Mouse (Mus musculus) small intestine, adult 2 months (tissue): ENCODE data around the gene Arhgap24. TPM values are rescaled to one million over a fixed set of nuclear protein-coding genes. Genes with fewer than 3 reads are reported as not detected.

ENCODE experiments used
- H3K27ac ChIP-seq: fragments of 200-500 bp; 2 replicates; pipeline ENCODE4 v1.5.1; 2012; ENCODE audit warnings: low read depth, low read length, control low read depth, inconsistent platforms; ENCODE audit not compliant: insufficient read depth
- H3K27me3 ChIP-seq: fragments of 200-500 bp; 2 replicates; pipeline ENCODE4 v1.6.1; 2012; ENCODE audit warnings: mild to moderate bottlenecking, moderate library complexity, low read length, inconsistent platforms; ENCODE audit not compliant: control insufficient read depth, insufficient read depth
- H3K36me3 ChIP-seq: fragments of 200-500 bp; 2 replicates; pipeline ENCODE4 v1.6.1; 2012; ENCODE audit warnings: mild to moderate bottlenecking, low read length, control low read depth, inconsistent platforms; ENCODE audit not compliant: control insufficient read depth, insufficient read depth
- H3K4me1 ChIP-seq: fragments of 200-500 bp; 2 replicates; pipeline ENCODE4 v1.6.1; 2012; ENCODE audit warnings: low read length, inconsistent platforms, mixed read lengths; ENCODE audit not compliant: control insufficient read depth, insufficient read depth, insufficient read length
- H3K4me3 ChIP-seq: fragments of 200-500 bp; 2 replicates; pipeline ENCODE4 v1.5.1; 2012; ENCODE audit warnings: low read depth, mild to moderate bottlenecking, control low read depth, inconsistent platforms, low read length, moderate library complexity
- CTCF ChIP-seq: fragments of 200-500 bp; IDR thresholded peaks from 2 replicates; pipeline ENCODE4 v1.5.1; 2012; ENCODE audit warnings: low read depth, mild to moderate bottlenecking, control low read depth, inconsistent platforms, low read length, moderate library complexity, mixed read lengths; ENCODE audit not compliant: insufficient replicate concordance, insufficient read length; ENCODE audit errors: extremely low read depth
- POLR2A ChIP-seq: fragments of 200-500 bp; IDR thresholded peaks from 2 replicates; pipeline ENCODE4 v1.6.1; 2012; ENCODE audit warnings: low read depth, mild to moderate bottlenecking, control low read depth, inconsistent platforms, low read length, moderate library complexity
- whole genome bisulfite sequencing: fragments of 180-500 bp; shearing (Covaris S2); methylation state at CpG from one replicate; pipeline ENCODE4 v1.1.7; 2018; 5-methylcytosine and 5-hydroxymethylcytosine counted together
- polyA plus RNA-seq: library from polyadenylated mRNA; depleted of rRNA; stranded (reverse); fragments of >200 nt; gene quantifications from 2 replicates; pipeline ENCODE4 v1.2.3, GENCODE M21; 2012

Gene Arhgap24
- polyA plus RNA-seq, 1 experiment: 1.8 TPM

DNA sequence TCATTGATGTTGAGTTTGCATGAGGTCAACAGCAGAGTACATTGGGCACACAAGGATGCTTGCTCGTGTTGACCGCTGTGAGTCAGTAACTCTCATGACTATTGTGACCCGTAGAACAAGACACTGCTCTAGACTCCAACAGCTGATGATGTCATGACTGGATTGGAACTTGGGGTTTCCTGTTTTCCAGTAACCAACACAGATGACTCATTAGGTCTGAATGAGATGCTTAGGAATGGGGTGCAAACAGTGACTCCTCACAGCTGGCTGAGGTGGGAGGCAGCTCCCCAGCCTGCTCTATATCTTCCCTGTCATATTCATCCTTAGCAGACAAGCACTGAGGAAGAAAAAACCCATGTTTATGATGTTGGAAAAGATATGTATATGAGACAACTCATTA, 95.6 kb downstream of the Arhgap24 start:
- WGBS: 85% methylated on average over 3 of the region's 3 CpGs
- Histone ChIP-seq H3K27me3 (no peaks in the 10 kb centered on the region), H3K36me3 (no peaks in the 10 kb centered on the region), H3K4me3 (no peak overlapping the region), H3K27ac (no peak overlapping the region), H3K4me1 (no peaks in the 10 kb centered on the region)
- TF ChIP-seq POLR2A (no peak), CTCF (no peak)

DNA sequence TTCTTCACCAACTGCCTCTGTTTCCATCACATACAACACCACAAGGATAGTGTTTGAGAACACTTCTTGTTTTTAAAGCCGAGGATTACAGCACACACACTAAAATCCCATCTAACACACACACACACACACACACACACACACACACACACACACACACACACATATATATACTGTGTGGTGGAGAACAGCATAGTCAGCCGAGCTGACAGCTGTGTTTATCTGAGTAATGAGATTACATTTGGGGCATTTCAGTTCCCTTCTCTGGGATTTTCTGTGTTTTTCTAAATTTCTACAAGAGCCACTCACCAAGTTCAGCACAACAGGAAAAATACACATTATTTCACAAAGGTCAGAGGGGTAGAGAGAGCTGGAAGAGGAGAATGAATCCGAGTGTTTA, 96.5 kb downstream of the Arhgap24 start:
- no peaks in the 10 kb centered on the region for H3K27me3 ChIP-seq
- H3K36me3 ChIP-seq: no peaks in the 10 kb centered on the region
- no peak overlapping the region for H3K27ac ChIP-seq
- no peak overlapping the region for H3K4me3 ChIP-seq
- TF ChIP-seq CTCF (no peak), POLR2A (no peak)
- no peaks in the 10 kb centered on the region for H3K4me1 ChIP-seq
- WGBS: 46% methylated on average over 3 of the region's 3 CpGs

GRCm38 (mm10) chr5:102578431-102578830, 97.2 kb downstream of the Arhgap24 start:
- H3K27ac ChIP-seq: no peak overlapping the region
- H3K27me3 ChIP-seq: no peaks in the 10 kb centered on the region
- H3K4me1 ChIP-seq: no peaks in the 10 kb centered on the region
- TF ChIP-seq POLR2A: no peak
- no peak for TF ChIP-seq CTCF
- H3K36me3 ChIP-seq: no peaks in the 10 kb centered on the region
- WGBS: 64% methylated on average over 8 of the region's 8 CpGs
- H3K4me3 ChIP-seq: no peak overlapping the region

- H3K36me3 ChIP-seq: no peaks in the 10 kb centered on the region
- WGBS: 51% methylated on average over 6 of the region's 6 CpGs
- TF ChIP-seq POLR2A (no peak), CTCF (no peak)
- no peak overlapping the region for H3K4me3 ChIP-seq
- no peak overlapping the region for H3K27ac ChIP-seq
- H3K27me3 ChIP-seq: no peaks in the 10 kb centered on the region
- H3K4me1 ChIP-seq: no peaks in the 10 kb centered on the region
Measured at GRCm38 (mm10) chr5:102582864-102583410, 101.7 kb downstream of the Arhgap24 start.

GRCm38 (mm10) chr5:102591422-102591821, 110.2 kb downstream of the Arhgap24 start:
- 63% methylated on average over 1 of the region's 1 CpGs for WGBS
- H3K27me3 ChIP-seq: no peaks in the 10 kb centered on the region
- no peak overlapping the region for H3K27ac ChIP-seq
- no peak overlapping the region for H3K4me3 ChIP-seq
- no peaks in the 10 kb centered on the region for H3K36me3 ChIP-seq
- H3K4me1 ChIP-seq: no peaks in the 10 kb centered on the region
- TF ChIP-seq CTCF: no peak
- no peak for TF ChIP-seq POLR2A

DNA sequence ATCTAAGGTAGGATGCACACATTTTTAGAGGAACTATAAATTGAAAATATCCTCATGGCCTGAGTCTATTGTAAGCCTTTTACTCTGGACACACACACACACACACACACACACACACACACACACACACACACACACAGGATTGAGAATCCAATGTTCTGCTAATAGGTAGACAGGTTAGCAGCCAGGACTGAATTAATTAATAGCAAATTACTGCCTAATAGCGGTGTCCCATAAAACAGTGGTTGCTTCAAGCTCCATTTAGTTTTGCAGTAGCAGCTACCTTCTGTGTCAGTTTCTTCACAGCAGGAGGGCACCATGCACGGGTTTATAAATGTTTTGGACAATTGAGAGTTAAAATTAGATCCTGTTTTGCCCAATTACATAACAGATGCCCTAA, 111.9 kb downstream of the Arhgap24 start:
- TF ChIP-seq CTCF: no peak
- TF ChIP-seq POLR2A: no peak
- 71% methylated on average over 2 of the region's 2 CpGs for WGBS
- no peak overlapping the region for H3K27ac ChIP-seq
- H3K27me3 ChIP-seq: no peaks in the 10 kb centered on the region
- no peaks in the 10 kb centered on the region for H3K36me3 ChIP-seq
- H3K4me1 ChIP-seq: no peaks in the 10 kb centered on the region
- no peak overlapping the region for H3K4me3 ChIP-seq

GRCm38 (mm10) chr5:102599102-102599501, 117.9 kb downstream of the Arhgap24 start:
- Histone ChIP-seq H3K36me3 (no peaks in the 10 kb centered on the region), H3K4me3 (no peak overlapping the region), H3K27me3 (no peaks in the 10 kb centered on the region), H3K27ac (no peak overlapping the region), H3K4me1 (no peaks in the 10 kb centered on the region)
- 35% methylated on average over 1 of the region's 1 CpGs for WGBS
- no peak for TF ChIP-seq CTCF
- TF ChIP-seq POLR2A: no peak
